Mouse (Mus musculus) heart, postnatal 0 days (tissue): ENCODE measurements around the gene Cdh5. TPM values are rescaled to one million over a fixed set of nuclear protein-coding genes. Genes with fewer than 3 reads are reported as not detected.
"Not testable (repeated sequence)": the region's sequence is repeated elsewhere in the genome, so short reads cannot be mapped to it uniquely, and the experiment has no call there.

ENCODE experiments used
- ATAC-seq: fragments of 200-750 bp; cut with Nextera tagmentation; 2 replicates; pipeline ENCODE4 v1.8.0; 2017; ENCODE audit warnings: low read depth, moderate number of reproducible peaks, moderate library complexity; ENCODE audit not compliant: insufficient read depth
- DNase-seq: peaks from one replicate; pipeline ENCODE4 v3.0.0-alpha.2; 2016; ENCODE audit warnings: low spot score
- H3K27ac ChIP-seq: fragments of 300-500 bp; sonication (generic); 2 replicates; pipeline ENCODE4 v1.5.1; 2014; ENCODE audit warnings: low read depth, mild to moderate bottlenecking
- H3K27me3 ChIP-seq: fragments of 300-500 bp; sonication (generic); 2 replicates; pipeline ENCODE4 v1.6.1; 2014; ENCODE audit warnings: low read length, mixed read lengths; ENCODE audit not compliant: control insufficient read depth, insufficient read depth
- H3K36me3 ChIP-seq: fragments of 300-500 bp; sonication (generic); replicated peaks from 2 replicates; pipeline ENCODE4 v1.6.1; 2014; ENCODE audit warnings: low read length, mixed read lengths; ENCODE audit not compliant: control insufficient read depth, insufficient read depth
- H3K4me1 ChIP-seq: fragments of 300-500 bp; sonication (generic); 2 replicates; pipeline ENCODE4 v1.6.1; 2014; ENCODE audit warnings: antibody characterized with exemption; ENCODE audit not compliant: control insufficient read depth, insufficient read depth
- H3K4me2 ChIP-seq: fragments of 300-500 bp; sonication (generic); 2 replicates; pipeline ENCODE4 v1.6.1; 2014; ENCODE audit warnings: low read depth, mild to moderate bottlenecking, low read length, moderate library complexity
- H3K4me3 ChIP-seq: fragments of 300-500 bp; sonication (generic); 2 replicates; pipeline ENCODE4 v1.5.1; 2014; ENCODE audit warnings: low read depth, low read length
- H3K9ac ChIP-seq: fragments of 300-500 bp; sonication (generic); replicated peaks from 2 replicates; pipeline ENCODE4 v1.6.1; 2014; ENCODE audit warnings: low read depth, low read length, mixed read lengths
- H3K9me3 ChIP-seq: fragments of 300-500 bp; sonication (generic); replicated peaks from 2 replicates; pipeline ENCODE4 v1.6.1; 2016; ENCODE audit warnings: low read length; ENCODE audit not compliant: control insufficient read depth
- CTCF ChIP-seq: IDR thresholded peaks from 2 replicates; pipeline ENCODE4 v1.5.1; 2016; ENCODE audit warnings: antibody characterized with exemption, control low read depth, low read depth
- EP300 ChIP-seq: IDR thresholded peaks from 2 replicates; pipeline ENCODE4 v1.6.1; 2016; ENCODE audit warnings: antibody characterized with exemption, low read depth
- WGBS: fragments of 180-500 bp; shearing (Covaris S2); extraction: QIAGEN DNeasy Blood & Tissue Kit; methylation state at CpG from one replicate; pipeline ENCODE4 v1.1.7; 2014; 5-methylcytosine and 5-hydroxymethylcytosine counted together
- polyA plus RNA-seq: library from polyadenylated mRNA; unstranded; fragments of >200 nt; fragmentation: Nextera tagmentation; extraction: Ambion mirVana; gene quantifications from 2 replicates; pipeline ENCODE4 v1.2.1, GENCODE M21; 2015
- total RNA-seq: library from RNA; depleted of rRNA; stranded (reverse); fragments of >200 nt; gene quantifications from 2 replicates; pipeline ENCODE4 v1.2.3, GENCODE M21; 2014; ENCODE audit warnings: low replicate concordance

Gene Cdh5
- total and polyA plus RNA-seq, 2 experiments from 2014 or later: 42.6 to 123 TPM

- H3K4me3 ChIP-seq: no peak overlapping the region
- H3K9me3 ChIP-seq: no peaks in the 10 kb centered on the region
- WGBS: 68% methylated on average over 7 of the region's 7 CpGs
- no peak overlapping the region for H3K9ac ChIP-seq
- ATAC-seq (no peak), DNase-seq (no peak)
- H3K36me3 ChIP-seq: no peaks in the 10 kb centered on the region
- H3K27ac ChIP-seq: no peak overlapping the region
- H3K4me2 ChIP-seq: no peak overlapping the region
- TF ChIP-seq EP300: no peak
- TF ChIP-seq CTCF: no peak
- H3K27me3 ChIP-seq: no peaks in the 10 kb centered on the region
- no peaks in the 10 kb centered on the region for H3K4me1 ChIP-seq
These were observed 36.2 kb upstream of the Cdh5 start for GRCm38 (mm10) chr8:104065223-104065622.

GRCm38 (mm10) chr8:104065906-104066518 lies 35.4 kb upstream of the Cdh5 start:
- no peak for ATAC-seq
- Histone ChIP-seq H3K9ac (no peak overlapping the region), H3K36me3 (no peaks in the 10 kb centered on the region), H3K4me1 (no peaks in the 10 kb centered on the region), H3K27me3 (no peaks in the 10 kb centered on the region), H3K9me3 (no peaks in the 10 kb centered on the region), H3K4me2 (no peak overlapping the region), H3K27ac (no peak overlapping the region), H3K4me3 (no peak overlapping the region)
- no peak for TF ChIP-seq CTCF
- no peak for TF ChIP-seq EP300
- WGBS: 79% methylated on average over 9 of the region's 9 CpGs
- DNase-seq: no peak

- no peak for ATAC-seq
- DNase-seq: no peak
- Histone ChIP-seq H3K36me3 (no peaks in the 10 kb centered on the region), H3K27me3 (no peaks in the 10 kb centered on the region), H3K27ac (no peak overlapping the region), H3K4me2 (no peak overlapping the region), H3K4me1 (no peaks in the 10 kb centered on the region), H3K9ac (no peak overlapping the region), H3K4me3 (no peak overlapping the region), H3K9me3 (no peaks in the 10 kb centered on the region)
- no peak for TF ChIP-seq CTCF
- WGBS: 85% methylated on average over 12 of the region's 12 CpGs
These were observed 34.0 kb upstream of the Cdh5 start for GRCm38 (mm10) chr8:104067390-104067925.

DNA sequence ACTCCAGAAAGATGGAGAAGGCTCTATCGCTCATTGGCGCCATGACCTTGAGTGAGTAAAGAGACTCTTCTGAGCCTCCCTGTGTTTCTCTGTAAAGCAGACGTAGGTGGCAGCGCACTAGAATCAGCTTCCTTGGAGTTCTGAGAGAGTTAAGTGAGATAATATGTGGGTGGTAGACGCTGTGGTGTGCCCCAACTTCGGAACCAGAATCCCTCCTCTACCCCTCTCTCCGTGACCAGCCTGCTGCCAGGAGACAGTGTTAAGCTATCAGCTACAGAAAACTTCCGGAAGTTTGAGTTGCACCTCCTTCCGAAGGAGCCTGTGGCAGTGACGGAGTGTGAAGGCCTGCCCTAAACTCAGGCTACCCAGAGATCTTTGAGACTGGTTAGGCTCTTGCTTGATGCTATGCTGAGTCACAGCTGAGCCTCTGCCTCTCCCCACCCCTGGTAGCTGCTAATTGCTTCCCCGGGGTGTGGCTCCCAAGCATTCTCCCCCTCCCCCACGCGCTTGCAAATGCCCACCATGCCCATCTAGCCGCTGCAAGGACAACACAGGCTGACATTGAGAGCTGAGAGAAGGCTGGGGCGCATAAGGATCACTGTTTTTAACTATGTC lies 32.9 kb upstream of the Cdh5 start:
- no peak overlapping the region for H3K4me3 ChIP-seq
- H3K9ac ChIP-seq: no peak overlapping the region
- no peak for DNase-seq
- H3K27ac ChIP-seq: no peak overlapping the region
- no peaks in the 10 kb centered on the region for H3K4me1 ChIP-seq
- no peak overlapping the region for H3K4me2 ChIP-seq
- H3K36me3 ChIP-seq: no peaks in the 10 kb centered on the region
- WGBS: 54% methylated on average over 15 of the region's 15 CpGs
- no peak for ATAC-seq
- H3K27me3 ChIP-seq: no peaks in the 10 kb centered on the region
- no peak for TF ChIP-seq EP300
- TF ChIP-seq CTCF: no peak
- H3K9me3 ChIP-seq: no peaks in the 10 kb centered on the region

- H3K9ac ChIP-seq: not testable (repeated sequence)
- 64% methylated on average over 9 of the region's 9 CpGs for WGBS
These were observed 31.1 kb upstream of the Cdh5 start for GRCm38 (mm10) chr8:104070201-104070865.

More at GRCm38 (mm10) chr8:104070201-104070865, 31.1 kb upstream of the Cdh5 start:
- not testable (repeated sequence) for DNase-seq, H3K36me3 ChIP-seq, H3K4me2 ChIP-seq, H3K4me3 ChIP-seq, H3K27me3 ChIP-seq, H3K9me3 ChIP-seq, H3K4me1 ChIP-seq, H3K27ac ChIP-seq, ATAC-seq
